Mouse (Mus musculus) heart, embryonic 15.5 days (tissue): ENCODE results near the gene Zfp78. TPM values are rescaled to one million over a fixed set of nuclear protein-coding genes. Genes with fewer than 3 reads are reported as not detected.
A peak's percentile ranks its signal among the peaks of the same experiment; 100 is the strongest.

Source experiments
- ATAC-seq: fragments of 200-750 bp; cut with Nextera tagmentation; replicated peaks from 2 replicates; pipeline ENCODE4 v1.8.0; 2017; ENCODE audit warnings: low read depth, moderate TSS enrichment; ENCODE audit not compliant: insufficient number of reproducible peaks, insufficient read depth, low FRiP score
- H3K27ac ChIP-seq: fragments of 300-500 bp; sonication (generic); 2 replicates; pipeline ENCODE4 v1.5.1; 2015; ENCODE audit warnings: mild to moderate bottlenecking, inconsistent platforms
- H3K27me3 ChIP-seq: fragments of 300-500 bp; sonication (generic); 2 replicates; pipeline ENCODE4 v1.6.1; 2015; ENCODE audit warnings: inconsistent platforms
- H3K36me3 ChIP-seq: fragments of 300-500 bp; sonication (generic); 2 replicates; pipeline ENCODE4 v1.6.1; 2015; ENCODE audit warnings: mild to moderate bottlenecking, inconsistent platforms
- H3K4me1 ChIP-seq: fragments of 300-500 bp; sonication (generic); replicated peaks from 2 replicates; pipeline ENCODE4 v1.6.1; 2015; ENCODE audit warnings: inconsistent platforms
- H3K4me2 ChIP-seq: fragments of 300-500 bp; sonication (generic); 2 replicates; pipeline ENCODE4 v1.6.1; 2015; ENCODE audit warnings: inconsistent platforms, mild to moderate bottlenecking, moderate library complexity
- H3K4me3 ChIP-seq: fragments of 300-500 bp; sonication (generic); 2 replicates; pipeline ENCODE4 v1.5.1; 2015; ENCODE audit warnings: mild to moderate bottlenecking, inconsistent platforms
- H3K9ac ChIP-seq: fragments of 300-500 bp; sonication (generic); 2 replicates; pipeline ENCODE4 v1.6.1; 2015; ENCODE audit warnings: mild to moderate bottlenecking, inconsistent platforms
- H3K9me3 ChIP-seq: fragments of 300-500 bp; sonication (generic); replicated peaks from 2 replicates; pipeline ENCODE4 v1.6.1; 2016; ENCODE audit warnings: inconsistent platforms
- WGBS: fragments of 180-500 bp; shearing (Covaris S2); methylation state at CpG from one replicate; pipeline ENCODE4 v1.1.7; 2015; ENCODE audit warnings: mixed read lengths; 5-methylcytosine and 5-hydroxymethylcytosine counted together
- polyA plus RNA-seq: library from polyadenylated mRNA; unstranded; fragments of >200 nt; fragmentation: Nextera tagmentation; extraction: Ambion mirVana; gene quantifications from 2 replicates; pipeline ENCODE4 v1.2.1, GENCODE M21; 2015

Zfp78 gene
- polyA plus RNA-seq, 1 experiment from 2014 or later = 1.3 TPM

- 61% methylated on average over 5 of the region's 5 CpGs for WGBS
- H3K4me3 ChIP-seq = no peak overlapping the region
- ATAC-seq = no peak
Observed at GRCm38 (mm10) chr7:6389449-6389848, 26.4 kb downstream of the Zfp78 start.

GRCm38 (mm10) chr7:6397996-6398975 is 35.2 kb downstream of the Zfp78 start, which contains the start of gene Smim17:
Gene Smim17, plus strand, starts transcription at chr7:6398715.
- Histone ChIP-seq H3K4me2 (peak within 1 kb of the TSS; percentile 80), H3K9me3 (no peaks in the 10 kb centered on the region), H3K4me1 (0 out of 2 replicates have a peak, but pooled peaks cover 3% of the 10 kb centered on the region), H3K9ac (peak within 1 kb of the TSS; percentile 49), H3K36me3 (peaks cover 23% of the 10 kb centered on the region), H3K4me3 (peak within 1 kb of the TSS; percentile 57), H3K27me3 (no peaks in the 10 kb centered on the region), H3K27ac (no peak within 1 kb of the TSS)
- WGBS = 25% methylated on average over 25 of the region's 25 CpGs
- 0 out of 2 replicates have a peak, but pooled peaks have one; percentile 58 for ATAC-seq

More at GRCm38 (mm10) chr7:6389449-6389848, 26.4 kb downstream of the Zfp78 start:
- Histone ChIP-seq H3K27me3 (no peaks in the 10 kb centered on the region), H3K9ac (no peak overlapping the region), H3K9me3 (no peaks in the 10 kb centered on the region), H3K4me1 (peaks cover 1% of the 10 kb centered on the region; the same call in 1 of the 2 replicates), H3K27ac (no peak overlapping the region), H3K36me3 (peaks cover 45% of the 10 kb centered on the region), H3K4me2 (no peak overlapping the region)

- no peak within 1 kb of the TSS for H3K4me2 ChIP-seq
- no peak within 1 kb of the TSS for H3K4me3 ChIP-seq
- no peaks in the 10 kb centered on the region for H3K4me1 ChIP-seq
- H3K36me3 ChIP-seq = no peaks in the 10 kb centered on the region
- peak; percentile 91 for ATAC-seq
- H3K27me3 ChIP-seq = no peaks in the 10 kb centered on the region
- no peak within 1 kb of the TSS for H3K27ac ChIP-seq
- WGBS = under 1% methylated on average over 17 of the region's 17 CpGs
- no peak within 1 kb of the TSS for H3K9ac ChIP-seq
- no peaks in the 10 kb centered on the region for H3K9me3 ChIP-seq
Observed at GRCm38 (mm10) chr7:6410043-6410442, 47.0 kb downstream of the Zfp78 start, which contains the start of gene Gm20715. Gene Gm20715, plus strand, starts transcription at chr7:6410277.

- WGBS = 7% methylated on average over 22 of the region's 22 CpGs
- Histone ChIP-seq H3K9ac (no peak overlapping the region), H3K4me2 (no peak overlapping the region), H3K27ac (no peak overlapping the region), H3K4me1 (no peaks in the 10 kb centered on the region), H3K4me3 (no peak overlapping the region), H3K27me3 (0 out of 2 replicates have a peak, but pooled peaks cover 3% of the 10 kb centered on the region), H3K36me3 (no peaks in the 10 kb centered on the region), H3K9me3 (no peaks in the 10 kb centered on the region)
- no peak for ATAC-seq
Observed at GRCm38 (mm10) chr7:6414626-6415441, 51.8 kb downstream of the Zfp78 start.

GRCm38 (mm10) chr7:6415442-6415787 is 52.3 kb downstream of the Zfp78 start:
- ATAC-seq = no peak
- Histone ChIP-seq H3K4me1 (no peaks in the 10 kb centered on the region), H3K27me3 (0 out of 2 replicates have a peak, but pooled peaks cover 3% of the 10 kb centered on the region), H3K36me3 (no peaks in the 10 kb centered on the region), H3K4me2 (no peak overlapping the region), H3K9ac (no peak overlapping the region), H3K27ac (no peak overlapping the region), H3K9me3 (no peaks in the 10 kb centered on the region), H3K4me3 (no peak overlapping the region)
- 16% methylated on average over 8 of the region's 8 CpGs for WGBS

GRCm38 (mm10) chr7:6419894-6420293 is 56.8 kb downstream of the Zfp78 start:
- ATAC-seq = no peak
- H3K27me3 ChIP-seq = 0 out of 2 replicates have a peak, but pooled peaks cover 3% of the 10 kb centered on the region
- no peak overlapping the region for H3K4me3 ChIP-seq
- 76% methylated on average over 6 of the region's 6 CpGs for WGBS
- H3K4me1 ChIP-seq = no peaks in the 10 kb centered on the region
- no peaks in the 10 kb centered on the region for H3K9me3 ChIP-seq
- no peak overlapping the region for H3K4me2 ChIP-seq
- no peak overlapping the region for H3K9ac ChIP-seq
- H3K27ac ChIP-seq = no peak overlapping the region
- no peaks in the 10 kb centered on the region for H3K36me3 ChIP-seq

GRCm38 (mm10) chr7:6429381-6429780 is 66.3 kb downstream of the Zfp78 start:
- Histone ChIP-seq H3K4me1 (no peaks in the 10 kb centered on the region), H3K9me3 (0 out of 2 replicates have a peak, but pooled peaks cover 6% of the 10 kb centered on the region), H3K4me3 (no peak overlapping the region), H3K4me2 (no peak overlapping the region), H3K9ac (no peak overlapping the region), H3K27me3 (no peaks in the 10 kb centered on the region), H3K36me3 (no peaks in the 10 kb centered on the region), H3K27ac (no peak overlapping the region)
- 84% methylated on average over 3 of the region's 3 CpGs for WGBS
- ATAC-seq = no peak

GRCm38 (mm10) chr7:6430342-6430741 is 67.3 kb downstream of the Zfp78 start:
- ATAC-seq = no peak
- 19% methylated on average over 2 of the region's 2 CpGs for WGBS
- Histone ChIP-seq H3K9me3 (0 out of 2 replicates have a peak, but pooled peaks cover 6% of the 10 kb centered on the region), H3K27ac (no peak overlapping the region), H3K27me3 (no peaks in the 10 kb centered on the region), H3K9ac (no peak overlapping the region), H3K4me2 (no peak overlapping the region), H3K4me3 (no peak overlapping the region), H3K36me3 (no peaks in the 10 kb centered on the region), H3K4me1 (no peaks in the 10 kb centered on the region)

Other genes starting within 250 kb of the Zfp78 start
- 19.8 and 25.2 TPM in 2 replicates for gene Zfp787, start 207.3 kb upstream of the Zfp78 start, polyA plus RNA-seq
- gene Zfp444, start 191.1 kb upstream of the Zfp78 start, polyA plus RNA-seq = 29.9 and 38.5 TPM in 2 replicates
- not detected in 2 replicates for gene Galp, start 166.2 kb upstream of the Zfp78 start, polyA plus RNA-seq
- not detected in 2 replicates for gene Zscan5b, start 141.0 kb upstream of the Zfp78 start, polyA plus RNA-seq
- not detected in 2 replicates for gene Epp13, start 110.6 kb upstream of the Zfp78 start, polyA plus RNA-seq
- gene Zfp667, start 76.7 kb upstream of the Zfp78 start, polyA plus RNA-seq = 3.9 and 4.1 TPM in 2 replicates
- gene Zfp583, start 32.0 kb upstream of the Zfp78 start, polyA plus RNA-seq = 3.6 and 4.4 TPM in 2 replicates
- 0.73 and 1.3 TPM in 2 replicates for gene Gm3854, start 19.5 kb upstream of the Zfp78 start, polyA plus RNA-seq
- 8.0 and 8.8 TPM in 2 replicates for gene Zfp28, start 20.0 kb downstream of the Zfp78 start, polyA plus RNA-seq
- gene Smim17, start 35.4 kb downstream of the Zfp78 start, polyA plus RNA-seq = 0.28 TPM in 1 of 2 replicates, not detected in the other
- gene Gm20715, start 47.0 kb downstream of the Zfp78 start, polyA plus RNA-seq = not detected in 2 replicates
- not detected in 2 replicates for gene Olfr1344, start 75.4 kb downstream of the Zfp78 start, polyA plus RNA-seq
- not detected in 2 replicates for gene Olfr1336, start 92.9 kb downstream of the Zfp78 start, polyA plus RNA-seq
- gene Olfr1346, start 103.8 kb downstream of the Zfp78 start, polyA plus RNA-seq = not detected in 2 replicates
- gene Olfr5, start 123.7 kb downstream of the Zfp78 start, polyA plus RNA-seq = not detected in 2 replicates
- not detected in 2 replicates for gene Olfr1347, start 136.5 kb downstream of the Zfp78 start, polyA plus RNA-seq
- not detected in 2 replicates for gene Olfr1348, start 145.5 kb downstream of the Zfp78 start, polyA plus RNA-seq
- gene Olfr1349, start 159.7 kb downstream of the Zfp78 start, polyA plus RNA-seq = not detected in 2 replicates
- not detected in 2 replicates for gene Olfr1350, start 201.6 kb downstream of the Zfp78 start, polyA plus RNA-seq